ENCODE assay signal across 17 mouse cellular contexts in the genomic region with DNA sequence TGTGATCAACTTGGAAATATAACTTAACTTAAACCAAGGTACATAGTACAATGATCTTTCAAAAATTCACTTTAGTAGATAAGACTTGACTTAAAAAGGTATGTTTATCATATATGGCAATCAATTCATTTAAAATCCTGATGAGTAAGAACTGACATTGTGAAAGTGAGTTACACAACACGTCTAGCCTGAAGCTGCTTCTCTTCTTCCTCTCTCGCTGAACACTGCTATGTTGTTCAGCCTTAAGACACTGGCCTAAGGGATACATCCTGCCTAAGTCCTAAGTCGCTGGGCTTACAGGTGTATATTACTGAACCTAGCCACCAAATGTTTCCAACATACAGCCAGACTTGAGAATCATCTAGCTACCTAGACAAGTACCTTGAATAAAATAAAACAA.
"Had no signal": no experiment of that assay in that cellular context is flagged by ENCODE, and none has a peak within 500 bp of the region (broad histone marks: within the 10 kb centered on the region; RNA-seq: fewer than 3 reads in every experiment).

No protein-coding gene starts in this region.

- ATAC-seq: hindbrain, postnatal 0 days; intestine, embryonic 16.5 days had no signal

- DNase-seq: gastrocnemius, adult 2 months; gastrocnemius, postnatal 10 days; gastrocnemius, postnatal 25 days; heart, adult 2 months; heart, postnatal 14 days; heart, postnatal 36 days; kidney, adult 18-20 months; kidney, adult 8-10 months; kidney, postnatal 10 days; kidney, postnatal 25 days; kidney, postnatal 4 days; layer of hippocampus, adult 9-11 months; layer of hippocampus, postnatal 36 days; liver; liver, embryonic 13.5 days had no signal
